Mouse (Mus musculus): ENCODE results near the gene Grm3. TPM values are rescaled to one million over a fixed set of nuclear protein-coding genes. Genes with fewer than 3 reads are reported as not detected.

The Grm3 gene
- polyA plus RNA-seq (2017; shearing (Covaris generic)): not detected

DNA sequence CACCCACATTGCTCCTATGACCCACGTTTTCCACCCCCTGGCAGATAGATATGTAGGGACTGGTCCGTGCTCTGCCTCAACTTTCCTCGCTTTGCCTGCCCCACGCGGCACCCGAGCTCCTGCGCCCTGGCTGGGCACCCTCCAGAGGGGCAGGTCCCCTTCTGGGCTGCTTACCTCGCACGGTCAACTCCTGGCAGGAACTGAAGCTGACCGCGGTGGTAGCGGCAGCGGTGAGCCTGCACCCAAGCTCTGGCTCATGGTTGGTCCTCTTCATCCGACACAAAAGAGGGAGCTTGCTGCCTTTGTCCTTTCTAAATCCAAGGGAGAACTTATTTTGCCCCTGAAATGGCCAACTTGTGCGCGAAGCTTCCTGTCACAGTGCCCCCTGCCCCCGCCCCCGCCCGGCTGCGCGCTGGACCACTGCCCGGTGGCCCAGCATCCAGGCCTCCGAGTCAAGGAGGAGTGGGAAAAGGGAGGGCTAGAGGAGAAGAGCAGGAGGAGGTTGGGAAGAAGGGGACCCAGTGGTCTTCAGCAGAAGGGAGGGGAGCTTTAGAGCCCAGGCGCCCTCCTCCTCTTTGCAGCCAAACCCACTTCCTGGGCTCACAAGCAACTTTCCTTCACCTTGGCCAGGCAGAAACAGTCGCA, at the start of gene Grm3:
TSS of gene Grm3 (minus strand) at position 215 of the 645 bp plus-strand sequence.
- ATAC-seq: no peak

DNA sequence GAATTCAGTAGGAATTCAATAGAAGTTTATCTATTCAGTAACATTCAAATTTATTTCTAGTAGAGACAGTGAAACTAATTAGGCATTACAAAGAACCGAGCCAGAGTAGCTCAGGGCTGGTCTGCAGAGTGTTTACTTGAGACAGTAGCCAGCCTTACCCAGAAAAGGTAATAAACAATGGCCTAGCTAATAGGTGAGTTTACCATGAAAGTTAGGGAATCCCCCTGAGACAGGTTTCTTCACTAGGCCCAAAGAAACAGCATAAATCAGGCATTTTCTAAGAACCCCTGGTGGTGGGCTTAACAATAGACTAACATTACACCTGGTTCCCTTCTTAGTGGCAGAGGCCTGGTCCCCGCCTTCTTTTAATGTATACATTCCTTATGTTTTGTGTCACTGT, 30.8 kb upstream of the Grm3 start:
- no peak for ATAC-seq

DNA sequence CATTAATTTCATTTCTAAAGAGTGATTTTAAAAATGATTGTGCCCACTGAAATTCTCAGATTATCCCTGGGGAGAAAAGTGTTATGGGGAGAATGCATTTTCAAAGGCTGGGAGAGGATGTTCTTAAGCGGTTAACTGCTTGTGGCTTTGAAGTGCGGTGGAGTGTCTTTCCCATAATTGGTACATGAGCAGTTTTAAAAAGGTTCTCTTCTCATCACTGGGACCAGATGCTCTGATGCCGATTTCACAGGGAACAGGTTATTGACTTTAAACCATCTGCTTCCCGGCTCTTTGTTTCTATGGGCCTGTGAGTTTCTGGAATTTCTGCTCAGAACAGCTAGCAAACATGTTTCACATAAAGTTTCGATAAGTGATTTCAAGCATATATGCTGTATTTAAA, 23.2 kb upstream of the Grm3 start:
- no peak for ATAC-seq

DNA sequence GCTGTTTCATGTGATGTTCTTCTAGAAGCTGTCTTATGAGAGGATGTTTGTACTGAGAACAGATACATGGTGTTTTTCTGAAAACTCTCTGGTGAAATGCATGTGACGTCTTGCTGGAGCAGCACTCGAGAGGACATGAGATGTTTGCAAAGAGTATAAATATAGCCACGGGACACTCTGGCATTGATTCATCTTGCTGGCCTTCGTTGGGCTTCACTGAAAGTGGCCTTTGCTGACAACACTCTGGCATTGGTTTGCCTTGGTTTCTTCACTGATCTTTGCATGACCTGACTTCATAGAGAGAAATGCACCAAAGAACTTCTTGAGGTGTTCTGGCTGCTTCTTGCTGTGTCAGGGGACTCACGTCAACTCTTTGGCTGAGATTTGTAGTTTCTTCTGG, 19.1 kb upstream of the Grm3 start:
- ATAC-seq: no peak

DNA sequence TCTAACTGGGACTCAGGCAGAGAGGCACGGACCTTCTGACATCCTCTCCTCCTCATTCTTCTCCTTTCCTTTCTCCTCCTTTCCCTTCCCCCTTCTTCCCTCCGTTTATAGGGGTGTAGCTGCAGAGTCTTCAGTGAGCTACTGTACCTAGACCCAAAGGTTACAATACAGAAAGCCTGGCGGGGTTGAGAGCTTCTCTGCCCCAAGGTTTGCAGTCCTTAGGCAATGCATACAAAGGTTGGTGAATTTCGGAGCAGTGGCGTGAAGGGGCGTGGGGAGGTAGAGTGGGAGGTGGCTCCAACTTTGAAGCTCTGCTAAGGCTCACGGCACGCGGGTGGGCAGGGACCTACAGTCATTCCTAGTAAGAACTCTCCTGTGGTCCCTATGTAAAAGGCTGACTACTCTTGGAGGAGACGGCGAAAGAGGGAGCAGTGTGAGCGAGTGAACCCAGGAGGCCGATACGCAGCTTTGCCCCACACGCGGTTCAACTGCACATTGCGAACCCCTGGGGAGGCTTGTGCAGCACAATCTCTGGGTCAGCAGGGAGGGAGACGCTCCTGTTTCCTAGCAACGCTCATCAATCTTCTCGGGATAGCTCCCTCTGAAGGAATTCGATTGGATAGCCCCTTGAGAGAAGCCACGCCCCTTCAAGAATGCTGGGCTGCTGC, 765 bp upstream of the Grm3 start:
- no peak for ATAC-seq

DNA sequence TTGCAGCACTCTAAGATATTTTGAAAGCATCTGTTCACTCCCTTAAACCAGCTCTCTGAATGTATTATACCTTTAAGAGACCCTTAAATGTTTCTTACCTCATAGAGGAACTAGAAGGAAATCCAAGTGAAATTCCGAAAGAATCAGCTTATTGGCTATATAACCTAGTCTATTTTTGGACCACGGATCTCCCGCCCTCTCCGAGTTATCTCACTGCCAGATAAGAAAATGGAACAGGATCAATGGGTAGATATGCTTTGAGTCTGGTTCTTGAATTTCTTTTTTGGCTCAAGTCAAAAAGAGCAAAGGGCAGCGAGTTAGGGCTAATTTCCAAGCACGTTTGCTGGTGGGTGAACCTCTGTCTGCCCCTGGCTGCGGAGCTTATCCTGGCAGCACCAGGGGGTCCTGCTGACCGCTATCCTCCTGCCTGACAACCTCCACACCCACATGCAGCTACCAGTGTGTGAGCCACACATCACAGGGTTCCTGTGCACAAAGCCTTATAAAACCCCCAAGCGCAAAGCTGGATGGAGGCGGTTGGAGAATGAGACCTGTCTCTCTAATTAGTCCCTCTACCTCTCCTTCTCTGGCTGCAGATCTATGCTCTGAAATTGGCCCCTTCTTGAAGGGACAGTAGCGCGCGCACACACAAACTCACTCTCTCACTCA, 549 bp downstream of the Grm3 start:
- no peak for ATAC-seq

DNA sequence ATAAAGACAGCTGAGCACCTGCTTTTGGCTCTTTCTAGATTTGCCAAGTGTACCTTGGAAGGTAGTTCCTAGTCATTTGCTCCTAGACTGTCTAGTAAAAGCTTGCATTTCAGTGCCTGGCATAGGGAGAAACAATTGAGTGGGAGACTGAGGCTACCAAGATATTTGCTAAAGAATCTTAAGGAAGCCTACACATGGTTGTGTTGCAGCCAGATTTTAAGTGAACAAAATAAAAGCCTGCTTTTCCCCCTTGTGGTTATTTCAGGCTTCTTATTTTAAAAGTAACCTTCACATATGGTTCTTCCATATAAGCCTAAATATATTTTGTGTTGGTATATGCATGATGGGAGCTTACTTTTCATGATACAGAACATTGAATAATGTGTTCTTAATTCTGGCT, 3.8 kb downstream of the Grm3 start:
- no peak for ATAC-seq

DNA sequence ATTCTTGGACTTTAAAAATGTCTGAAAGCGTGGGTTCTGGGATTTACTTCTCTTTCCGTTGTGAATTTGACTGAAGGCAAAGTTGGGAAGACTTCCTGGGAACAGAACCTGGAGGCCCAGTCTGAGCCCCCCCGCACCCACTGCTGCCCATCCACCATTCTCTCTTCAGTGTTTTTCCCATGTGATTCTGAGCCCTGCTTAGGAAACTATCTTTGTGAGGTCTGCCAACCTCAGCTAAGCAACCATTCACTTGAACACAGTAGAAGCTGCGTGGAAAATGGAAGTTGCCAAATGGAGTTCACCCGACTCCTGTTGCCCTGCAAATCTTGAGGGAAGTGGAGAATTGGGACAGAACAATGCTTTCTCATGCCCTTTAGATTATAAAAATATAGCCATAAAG, 8.7 kb downstream of the Grm3 start:
- no peak for ATAC-seq

DNA sequence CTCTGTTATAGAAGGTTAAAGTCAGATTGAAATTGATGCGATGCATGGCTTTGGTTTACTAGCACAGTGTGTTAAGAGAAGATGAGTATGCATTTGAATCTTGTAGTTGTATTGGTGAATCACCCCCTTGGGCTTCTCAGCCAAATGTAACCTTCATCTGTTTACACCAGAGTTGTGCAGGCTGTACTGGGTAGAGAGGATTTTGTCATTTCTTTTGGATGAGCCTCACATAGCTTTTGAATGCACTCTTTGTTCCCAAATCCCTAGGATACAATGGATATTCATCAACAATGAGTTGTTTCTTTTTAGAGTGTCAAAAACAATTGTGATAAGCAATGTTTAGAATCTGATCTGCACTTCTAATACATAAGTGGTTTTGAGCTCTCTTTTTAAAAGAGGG, 17.9 kb downstream of the Grm3 start:
- ATAC-seq: no peak

DNA sequence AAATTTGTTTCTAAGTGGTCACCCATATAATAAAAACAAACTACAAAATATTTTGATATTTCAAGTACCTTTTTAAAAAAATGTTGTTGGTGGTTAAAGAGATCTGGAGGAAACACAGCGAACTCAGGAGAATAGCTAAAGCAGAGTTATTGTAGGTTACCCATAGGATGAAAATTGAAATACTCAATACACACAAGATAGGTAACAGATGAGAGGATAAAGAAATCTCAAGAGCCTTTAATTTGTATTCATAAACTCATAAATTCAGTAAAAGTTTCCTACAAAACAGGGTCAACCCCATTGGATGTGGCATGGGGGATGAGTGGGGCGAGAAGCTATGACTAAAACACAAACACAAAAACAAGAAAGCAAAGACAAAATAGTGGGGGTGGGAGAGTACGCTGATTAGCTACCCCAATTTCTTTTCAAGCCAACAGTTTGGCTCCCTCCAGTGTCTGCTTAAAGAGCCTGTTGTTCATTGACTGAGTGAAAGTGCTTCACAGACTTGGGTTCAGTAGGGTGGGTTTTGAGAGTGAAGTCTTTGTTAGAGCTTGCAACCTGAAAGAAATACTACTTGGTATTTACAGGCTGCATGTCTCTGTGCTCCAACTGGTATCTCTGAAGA, 21.5 kb downstream of the Grm3 start:
- no peak for ATAC-seq

DNA sequence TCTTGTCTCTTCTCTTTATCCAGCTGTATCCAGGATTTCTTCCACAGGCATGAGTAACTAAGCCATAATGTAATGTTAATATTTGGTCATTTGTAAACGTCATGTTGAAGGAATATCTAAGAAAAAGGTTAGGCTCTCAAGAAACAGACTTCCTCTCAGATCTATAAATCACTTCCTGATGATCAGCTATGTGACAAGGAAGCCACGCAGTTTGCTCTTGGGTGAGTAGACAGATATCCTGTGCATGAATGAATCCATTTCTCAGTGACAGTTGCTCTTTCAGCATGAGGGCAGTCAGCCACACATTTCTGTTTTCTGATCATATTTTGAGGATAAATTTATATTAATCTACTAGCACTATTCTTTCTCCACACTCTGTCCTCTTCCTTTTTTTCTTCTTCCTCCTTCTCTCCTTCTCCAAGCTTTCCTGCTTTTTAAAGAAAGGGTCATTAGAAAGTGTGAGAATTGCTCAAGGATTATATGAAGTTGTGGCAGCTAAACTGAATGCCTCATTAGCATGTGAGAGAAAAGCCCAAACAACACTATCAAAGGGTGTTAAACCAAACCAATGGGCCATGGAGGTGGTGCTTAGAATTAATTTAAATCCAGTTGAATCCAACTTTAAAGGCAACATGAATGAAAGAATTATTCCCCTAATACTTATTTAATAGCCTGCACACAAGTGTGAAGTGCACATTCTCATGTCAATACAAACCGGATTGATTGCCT, 22.1 kb downstream of the Grm3 start:
- no peak for ATAC-seq

DNA sequence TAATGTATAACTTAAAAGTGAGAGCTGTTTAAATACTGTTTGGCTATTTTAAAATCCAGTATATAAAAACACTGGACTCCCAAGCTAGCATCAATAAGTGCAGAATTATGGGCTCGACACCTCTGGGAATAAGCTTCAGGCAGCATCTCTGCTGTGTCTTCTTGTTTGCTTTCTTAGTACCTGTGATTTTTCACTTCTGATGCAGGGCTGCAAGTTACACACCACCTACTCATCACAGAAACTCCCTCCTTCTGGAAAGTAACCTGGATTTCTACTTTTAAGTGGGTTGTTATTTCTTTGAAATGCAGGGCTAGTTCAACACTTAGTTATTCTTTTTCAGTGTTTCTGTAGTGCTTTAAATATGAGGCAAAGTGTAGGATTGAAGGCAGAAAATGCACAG, 32.6 kb downstream of the Grm3 start:
- ATAC-seq: no peak

DNA sequence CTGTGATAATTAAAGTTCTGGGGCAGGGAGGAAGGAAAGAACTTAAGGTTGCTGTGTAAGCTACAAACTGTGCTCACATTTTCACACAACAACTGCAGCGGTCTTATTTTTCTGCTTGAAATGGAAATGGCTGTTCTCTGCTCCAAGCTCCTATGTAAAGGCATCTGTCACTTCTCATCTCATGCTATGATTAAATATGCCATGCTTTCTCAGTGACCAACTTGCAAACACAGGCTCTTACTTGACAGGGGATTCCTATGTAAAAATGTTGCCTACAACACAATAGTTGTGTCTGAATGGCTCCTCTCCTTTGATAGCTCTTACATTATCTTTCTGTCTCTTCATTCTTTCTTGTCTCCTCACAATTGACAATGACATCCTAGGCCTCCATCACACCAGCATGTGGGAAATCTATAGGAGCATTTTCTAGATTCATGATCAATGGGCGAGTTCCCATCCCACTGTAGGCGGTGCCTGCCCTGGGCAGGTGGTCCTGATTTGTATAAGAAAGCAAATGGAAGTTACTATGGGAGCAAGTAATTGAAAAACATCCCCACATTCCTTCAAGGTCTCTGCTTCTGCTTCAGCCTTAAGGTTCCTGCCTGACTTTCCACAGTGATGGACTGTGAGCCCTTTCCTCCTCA, 34.2 kb downstream of the Grm3 start:
- ATAC-seq: no peak

DNA sequence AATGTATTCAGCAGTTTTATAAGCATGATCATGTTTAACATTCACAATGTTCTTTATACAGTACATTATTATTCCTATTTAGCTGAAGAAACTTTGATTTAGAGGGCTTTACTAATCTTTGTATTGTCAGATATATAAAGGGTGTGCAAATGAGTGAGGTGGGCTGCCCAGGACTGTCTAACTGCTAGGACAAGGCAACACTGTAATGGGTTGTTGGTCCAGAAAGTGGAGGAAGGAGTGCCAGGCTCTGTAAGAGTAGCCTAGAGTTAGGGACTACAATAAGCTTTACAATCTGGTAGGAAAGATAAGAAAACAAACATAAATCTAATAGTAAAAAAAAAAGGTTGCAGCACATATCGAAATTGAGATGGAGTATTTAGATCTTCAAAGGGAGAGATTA, 34.8 kb downstream of the Grm3 start:
- ATAC-seq: no peak

DNA sequence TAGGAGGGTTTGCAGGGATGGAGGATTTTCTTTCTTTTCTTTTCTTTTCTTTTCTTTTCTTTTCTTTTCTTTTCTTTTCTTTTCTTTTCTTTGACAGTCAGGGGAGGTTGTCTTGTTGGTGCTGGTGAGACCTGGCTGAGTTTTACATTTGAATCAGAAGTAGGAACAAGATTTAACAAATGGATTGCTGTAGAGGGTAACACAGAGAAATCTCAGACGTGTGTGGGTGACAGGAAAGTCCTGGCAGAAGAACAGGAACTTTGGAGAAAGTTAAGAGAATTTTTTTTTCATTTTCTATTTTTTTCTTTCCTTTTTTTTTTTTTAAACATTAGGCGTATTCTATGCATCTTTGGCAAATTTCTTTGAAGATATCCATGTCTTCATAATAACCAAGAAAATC, 41.8 kb downstream of the Grm3 start:
- no peak for ATAC-seq

DNA sequence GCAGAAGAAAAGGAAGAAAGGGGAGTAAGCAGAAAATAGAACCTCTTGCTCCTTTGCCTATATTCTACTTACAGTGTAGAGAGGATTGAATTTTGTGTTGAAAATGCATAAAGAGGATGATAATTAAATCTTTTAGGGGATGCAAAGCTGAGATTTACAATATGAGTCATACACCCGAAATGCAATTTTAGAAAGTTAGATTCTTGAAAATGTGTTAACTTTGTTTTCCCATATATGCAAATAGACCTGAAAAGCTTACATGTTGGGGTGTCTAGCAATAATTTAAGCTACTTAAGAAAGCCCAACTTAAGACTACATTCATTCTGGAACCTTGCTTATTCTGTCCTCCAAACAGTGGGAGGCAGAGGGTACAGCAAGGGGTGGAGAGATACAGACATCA, 56.0 kb downstream of the Grm3 start:
- ATAC-seq: no peak

DNA sequence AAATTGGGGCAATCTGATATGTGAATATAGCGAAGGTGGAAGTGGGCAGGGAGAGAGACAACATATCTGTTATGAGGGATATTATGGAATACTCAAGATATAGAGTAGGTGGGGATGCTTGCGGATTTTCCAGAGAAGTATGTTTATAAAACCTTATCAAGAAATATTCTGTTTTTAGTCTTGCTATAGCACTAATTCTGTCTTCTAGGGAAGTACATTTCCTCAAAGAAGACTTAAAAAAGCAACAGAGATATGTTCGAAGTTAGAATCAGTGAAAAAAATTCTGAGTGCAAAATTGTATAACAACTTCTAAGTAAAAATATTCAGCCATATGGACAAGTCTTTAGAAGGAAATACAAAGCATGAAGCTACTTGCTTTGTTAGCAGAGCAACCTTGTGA, 61.6 kb downstream of the Grm3 start:
- no peak for ATAC-seq

DNA sequence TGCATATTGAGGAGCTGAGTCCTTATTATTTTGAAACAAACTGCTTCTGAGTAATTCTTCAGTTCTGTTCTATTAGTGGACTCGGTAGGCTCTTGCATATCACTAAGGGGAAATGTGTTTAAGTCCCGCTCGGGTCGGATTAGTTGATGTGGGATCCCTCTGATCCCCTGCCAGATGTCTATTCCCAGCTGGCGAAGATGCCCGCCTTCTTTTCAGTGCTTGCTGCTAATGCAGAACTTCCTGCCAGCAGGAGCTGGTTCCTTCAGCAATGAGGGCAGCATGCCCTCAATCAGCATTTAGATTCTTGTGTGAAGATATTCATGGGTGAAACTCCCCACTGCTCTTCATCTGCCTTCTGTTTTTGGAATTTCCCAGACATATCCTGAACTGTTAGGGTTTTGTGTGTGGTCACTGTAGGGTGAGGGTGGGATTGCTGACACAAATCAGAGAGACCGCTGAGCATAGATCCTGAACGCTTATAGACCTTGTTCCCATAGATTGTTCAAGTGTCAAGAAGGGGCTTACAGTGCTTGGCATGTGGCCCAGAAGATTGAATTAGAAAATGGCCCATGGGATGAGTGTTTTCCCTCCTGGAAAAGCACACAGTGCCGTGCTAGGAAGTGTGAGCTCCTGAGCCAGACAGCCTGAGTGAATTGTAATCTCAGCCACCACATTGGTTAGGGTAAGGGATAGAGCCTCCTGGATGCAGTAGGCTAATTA, 62.9 kb downstream of the Grm3 start:
- ATAC-seq: no peak

DNA sequence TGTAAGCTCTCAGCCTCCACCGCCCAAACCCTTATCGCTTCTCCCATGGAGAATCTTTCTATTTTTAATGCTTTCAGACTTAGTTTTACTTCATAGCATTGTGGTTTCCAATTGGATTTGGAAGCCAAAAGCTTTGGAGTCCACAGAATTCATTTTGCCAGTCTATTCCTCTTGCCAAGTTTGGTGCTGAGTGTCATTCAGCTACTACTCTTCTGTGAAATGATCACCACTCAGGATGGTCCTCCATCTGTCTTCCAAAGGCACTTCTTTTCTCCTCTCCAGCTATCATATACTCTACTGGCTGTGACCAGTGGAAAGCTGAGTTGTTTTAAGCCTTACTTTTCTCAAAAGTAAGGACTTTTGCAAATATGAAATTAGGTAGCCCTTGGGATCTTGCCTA, 86.4 kb downstream of the Grm3 start:
- ATAC-seq: no peak

DNA sequence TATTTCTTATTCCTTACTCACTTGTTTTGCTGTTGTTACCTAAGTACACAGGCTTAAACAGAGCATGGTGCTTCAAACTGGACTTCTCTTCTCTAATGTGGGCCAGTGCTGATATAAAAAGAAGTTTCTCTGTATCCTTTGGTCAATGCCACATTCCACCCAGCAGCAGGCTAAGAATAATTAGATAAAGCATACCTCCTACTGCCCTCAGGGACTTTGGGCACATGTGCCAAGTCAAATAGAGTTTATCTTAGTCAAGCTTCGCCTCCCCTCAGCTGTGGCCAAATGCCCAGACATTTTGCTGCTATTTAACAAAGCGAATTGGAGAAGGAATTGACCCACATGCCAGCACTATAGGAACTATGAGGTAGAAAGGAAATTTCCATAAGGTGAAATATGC, 97.8 kb downstream of the Grm3 start:
- no peak for ATAC-seq

DNA sequence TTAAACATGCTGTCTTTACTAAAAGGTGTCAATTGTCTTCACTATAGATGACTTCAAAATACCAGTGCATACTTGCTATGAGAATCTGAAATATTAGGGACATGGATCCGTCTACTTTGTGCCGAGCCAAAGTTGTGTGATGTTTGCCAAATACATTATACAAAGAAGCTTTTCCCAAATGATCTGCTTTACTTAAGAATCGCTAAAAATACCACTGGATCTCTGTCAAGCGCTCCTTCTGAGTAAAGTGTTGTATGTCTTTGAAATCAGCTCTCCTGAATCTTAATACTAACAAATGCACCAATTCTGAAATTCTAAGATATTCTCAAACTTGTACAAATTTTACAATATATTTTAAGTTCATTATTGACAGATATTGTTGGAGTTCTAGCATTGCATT, 100.6 kb downstream of the Grm3 start:
- ATAC-seq: no peak

DNA sequence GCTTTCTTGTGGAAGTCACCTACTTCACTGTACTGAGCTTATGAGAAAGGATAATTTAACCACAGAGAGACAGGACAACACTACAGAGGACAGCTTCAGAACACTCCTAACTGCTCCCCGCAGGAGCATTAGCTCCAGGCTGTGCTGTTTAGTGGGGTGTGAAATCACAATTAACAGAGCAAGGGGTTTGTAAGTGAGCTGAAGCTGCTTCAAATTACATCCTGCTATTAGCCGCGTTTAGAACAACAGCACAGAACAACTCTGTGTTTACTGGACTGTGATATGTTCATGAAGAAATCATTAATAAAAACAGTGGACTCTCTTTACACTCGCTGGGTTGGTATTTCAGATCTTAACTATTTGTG, 101.9 kb downstream of the Grm3 start:
- ATAC-seq: no peak

Measured in activated CD4-positive, CD25-positive, alpha-beta regulatory T cell, adult 4 months (primary cell).